Mouse (Mus musculus) inflammation-experienced regulatory T-cells (primary cell): ENCODE results near the gene Defa21. TPM values are rescaled to one million over a fixed set of nuclear protein-coding genes. Genes with fewer than 3 reads are reported as not detected.

ENCODE experiments used
- polyA plus RNA-seq, 2 experiments: library from polyadenylated mRNA; unstranded; fragments of 100-300 nt; shearing (Covaris generic); gene quantifications; one replicate each; pipeline ENCODE4 v1.2.1; 2017

Gene Defa21
- polyA plus RNA-seq: not detected

DNA sequence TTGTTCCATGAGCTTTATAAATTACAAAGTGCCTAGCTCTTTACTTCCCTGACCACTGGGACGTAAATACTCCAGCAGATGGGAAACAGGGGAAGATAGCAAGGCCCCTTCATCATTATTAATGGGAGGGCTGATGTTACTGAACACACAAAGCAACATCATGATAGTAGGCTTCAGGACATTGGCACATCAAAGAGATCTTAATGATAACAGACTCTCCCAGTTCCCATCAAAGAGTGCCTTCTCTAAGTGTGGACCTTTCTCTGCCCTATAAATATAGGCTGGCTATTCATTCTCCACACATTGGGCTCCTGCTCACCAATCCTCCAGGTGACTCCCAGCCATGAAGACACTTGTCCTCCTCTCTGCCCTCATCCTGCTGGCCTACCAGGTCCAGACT is at the start of gene Defa21:
Gene Defa21, plus strand, starts transcription at position 301 of the 400 bp plus-strand sequence.

DNA sequence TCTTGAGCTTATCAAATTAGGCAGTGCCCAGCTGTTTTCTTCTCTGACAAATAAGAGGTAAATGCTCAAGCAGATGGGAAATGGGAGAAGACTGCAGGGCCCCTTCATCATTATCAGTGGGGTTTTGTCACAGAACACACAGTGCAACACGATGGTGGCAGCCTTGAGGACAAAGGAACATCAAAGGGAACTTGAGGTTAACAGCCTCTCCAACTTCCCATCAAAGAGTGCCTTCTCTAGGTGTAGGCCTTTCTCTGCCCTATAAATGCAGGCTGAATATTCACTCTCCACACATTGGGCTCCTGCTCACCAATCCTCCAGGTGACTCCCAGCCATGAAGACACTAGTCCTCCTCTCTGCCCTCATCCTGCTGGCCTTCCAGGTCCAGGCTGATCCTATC is 29.4 kb downstream of the Defa21 start, which contains the start of gene Defa23:
Gene Defa23, plus strand, starts transcription at position 301 of the 400 bp plus-strand sequence.

GRCm38 (mm10) chr8:21064738-21065137 is 39.4 kb downstream of the Defa21 start, which contains the start of gene Defa35:
Gene Defa35, plus strand, starts transcription at chr8:21065038.

Other genes starting within 250 kb of the Defa21 start
- not detected for gene Defb33, start 132.9 kb upstream of the Defa21 start, polyA plus RNA-seq
- gene Gm15056, start 122.9 kb upstream of the Defa21 start, polyA plus RNA-seq: not detected
- not detected for gene Gm6040, start 103.5 kb upstream of the Defa21 start, polyA plus RNA-seq
- gene AY761185, start 80.8 kb upstream of the Defa21 start, polyA plus RNA-seq: under 1 TPM in 1 of 2 experiments, not detected in 1; 0.67 TPM
- gene Defa23, start 29.5 kb downstream of the Defa21 start, polyA plus RNA-seq: not detected
- not detected for gene Defa35, start 39.5 kb downstream of the Defa21 start, polyA plus RNA-seq
- not detected for gene Defa25, start 58.9 kb downstream of the Defa21 start, polyA plus RNA-seq
- 1 to 10 TPM in 1 of 2 experiments, under 1 TPM in 1; 0.60 to 1.9 TPM for gene Gm14851, start 70.5 kb downstream of the Defa21 start, polyA plus RNA-seq
- gene Defa30, start 109.1 kb downstream of the Defa21 start, polyA plus RNA-seq: not detected
- gene Defa22, start 136.7 kb downstream of the Defa21 start, polyA plus RNA-seq: not detected
- gene Defa31, start 166.1 kb downstream of the Defa21 start, polyA plus RNA-seq: not detected
- gene Gm15293, start 176.0 kb downstream of the Defa21 start, polyA plus RNA-seq: not detected
- not detected for gene Gm15292, start 224.2 kb downstream of the Defa21 start, polyA plus RNA-seq